Mouse (Mus musculus) mesoderm, embryonic 11.5 days (tissue): ENCODE measurements at regions not wholly inside any gene's neighbourhood (a gene's known extent, or its start where the extent isn't known, plus 50 kb on each side); places are given as distances from the start of the nearest gene placed in this dataset.

Experiments
- DNase-seq: peaks from one replicate; pipeline ENCODE4 v3.0.0-alpha.2; 2012; ENCODE audit warnings: low read depth, low spot score

DNA sequence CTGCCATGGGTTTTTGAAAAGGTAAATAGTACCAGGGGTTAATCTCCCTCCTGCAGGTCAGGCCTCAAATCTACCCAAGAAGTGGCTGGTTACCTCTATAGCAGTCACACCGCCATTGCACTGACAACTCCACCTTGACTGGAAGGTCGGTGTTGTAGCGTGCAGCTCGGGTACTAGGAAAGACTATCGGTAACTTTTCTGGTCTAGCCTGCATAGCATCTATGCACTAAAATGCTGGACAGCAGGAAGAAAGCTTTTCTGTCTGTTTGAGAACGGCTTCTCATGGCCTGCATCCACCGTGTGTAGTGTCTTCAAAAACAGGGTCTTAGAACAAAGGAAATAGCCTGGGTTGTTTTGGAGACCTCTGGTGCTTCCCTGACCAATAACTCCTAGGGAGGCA lies 88.8 kb downstream of the Bms1 start:
- no peak for DNase-seq

DNA sequence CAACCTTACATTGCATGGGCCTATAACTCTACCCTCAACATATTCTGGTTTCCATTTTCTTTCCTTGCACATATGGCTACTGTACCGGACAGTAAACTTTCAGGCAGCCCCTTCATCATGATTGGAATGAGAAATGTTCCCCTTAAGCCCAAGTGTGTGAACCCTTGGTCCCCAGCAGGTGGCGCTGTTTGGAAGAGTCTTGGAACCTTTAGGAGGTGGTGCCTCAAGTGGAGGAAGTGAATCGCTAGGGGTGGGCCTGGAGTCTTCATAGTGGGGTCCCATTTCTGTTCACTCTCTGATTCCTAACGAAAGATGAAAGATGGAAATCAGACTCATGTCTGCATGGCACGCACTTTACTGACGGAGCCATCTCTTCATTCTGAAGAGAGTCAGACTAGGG lies 91.8 kb downstream of the Bms1 start:
- peak; percentile 30 for DNase-seq

DNA sequence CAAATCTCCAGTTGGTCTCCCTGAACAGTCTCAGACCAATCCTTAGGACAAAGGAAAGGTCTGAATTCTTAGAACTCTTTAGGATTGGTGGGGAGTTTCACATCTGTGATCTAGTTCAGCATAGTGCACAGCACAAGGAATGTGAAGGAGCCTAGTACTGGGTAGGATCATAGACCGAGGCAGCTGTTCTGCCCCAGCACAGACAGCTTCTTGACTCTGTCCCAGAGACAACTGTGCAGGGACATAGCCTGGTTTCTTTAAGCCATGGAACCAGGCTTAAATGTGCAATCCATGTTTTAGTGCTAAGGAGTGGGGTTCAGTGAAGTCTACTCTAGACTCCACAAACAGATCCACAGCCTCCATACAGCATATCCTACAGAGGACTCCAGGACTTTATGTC lies 93.6 kb downstream of the Bms1 start:
- DNase-seq: no peak

DNA sequence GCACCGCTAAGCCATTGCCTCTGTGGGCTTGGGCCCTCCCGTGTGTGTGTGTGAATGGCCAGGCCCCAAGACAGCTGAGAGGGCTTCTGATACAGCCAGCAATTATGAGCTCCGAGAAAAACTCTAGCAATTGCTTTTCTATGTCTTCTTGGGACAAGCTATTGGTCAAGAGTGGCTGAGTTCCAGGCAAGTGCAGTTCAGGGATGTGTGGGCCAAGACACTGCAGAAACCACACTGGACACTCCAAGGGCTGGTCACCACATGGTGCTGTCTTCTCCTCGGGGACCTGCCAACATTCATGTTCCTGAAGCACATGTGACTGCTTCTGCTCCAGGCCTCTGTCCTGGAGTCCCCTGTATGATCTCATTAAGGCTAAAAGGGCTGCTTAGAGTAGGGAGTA lies 94.7 kb downstream of the Bms1 start:
- DNase-seq: no peak

DNA sequence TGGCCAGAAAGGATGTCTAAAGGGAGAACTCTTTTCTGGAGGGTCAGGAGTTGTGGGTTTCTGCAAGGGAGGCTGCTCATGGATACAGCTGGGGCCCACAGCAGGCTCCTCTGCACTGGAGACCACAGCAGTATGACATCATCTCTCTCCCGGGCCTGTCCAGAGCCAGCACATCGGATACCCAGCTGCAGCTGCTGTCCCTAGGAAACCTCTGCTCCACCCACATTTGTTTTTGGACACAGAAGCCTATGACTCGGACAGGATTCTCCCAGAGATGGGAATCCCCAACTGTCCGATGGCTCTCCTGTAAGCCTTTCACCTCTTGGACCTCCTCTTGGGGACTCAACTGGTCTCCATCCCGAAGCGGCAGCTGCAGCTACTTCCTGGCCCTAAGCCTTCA lies 96.2 kb downstream of the Bms1 start:
- DNase-seq: no peak

DNA sequence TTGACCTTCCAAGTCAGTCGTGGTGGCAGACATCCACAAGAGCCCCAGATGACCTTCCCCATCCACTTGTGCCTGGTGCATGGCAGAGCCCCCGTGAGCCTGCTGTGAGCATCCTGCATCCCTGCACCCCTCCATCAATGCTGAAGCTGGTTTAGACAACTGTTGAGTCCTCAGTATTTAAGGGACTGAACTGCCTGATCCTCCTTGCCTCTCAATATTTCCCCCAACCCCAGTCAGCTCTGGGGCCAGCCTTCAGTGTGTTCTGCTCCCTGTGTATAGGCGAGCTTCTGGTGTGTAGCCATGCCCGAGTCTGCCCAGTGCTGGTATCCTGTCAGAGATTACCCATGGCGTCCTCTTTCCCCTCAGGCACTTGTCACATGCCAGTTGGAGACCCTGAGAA lies 96.6 kb downstream of the Bms1 start:
- DNase-seq: no peak

DNA sequence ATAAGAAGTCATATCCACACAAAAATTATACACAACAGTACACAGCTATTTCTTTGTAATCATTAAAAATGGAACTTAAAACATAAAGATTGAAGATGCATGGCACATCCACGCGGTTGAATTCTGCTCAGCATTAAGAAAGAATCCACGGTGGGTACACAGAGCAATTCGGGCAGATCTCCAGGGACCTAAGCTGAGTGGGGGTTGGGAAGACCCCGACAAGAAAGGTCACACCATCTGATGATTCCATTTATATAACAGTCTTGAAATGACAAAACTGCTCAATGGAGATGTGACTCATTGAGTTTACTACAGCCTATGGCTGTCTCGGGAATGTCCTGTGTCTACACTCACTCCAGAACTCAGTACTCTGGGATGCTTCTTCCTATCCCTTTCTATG lies 97.2 kb downstream of the Bms1 start:
- no peak for DNase-seq

DNA sequence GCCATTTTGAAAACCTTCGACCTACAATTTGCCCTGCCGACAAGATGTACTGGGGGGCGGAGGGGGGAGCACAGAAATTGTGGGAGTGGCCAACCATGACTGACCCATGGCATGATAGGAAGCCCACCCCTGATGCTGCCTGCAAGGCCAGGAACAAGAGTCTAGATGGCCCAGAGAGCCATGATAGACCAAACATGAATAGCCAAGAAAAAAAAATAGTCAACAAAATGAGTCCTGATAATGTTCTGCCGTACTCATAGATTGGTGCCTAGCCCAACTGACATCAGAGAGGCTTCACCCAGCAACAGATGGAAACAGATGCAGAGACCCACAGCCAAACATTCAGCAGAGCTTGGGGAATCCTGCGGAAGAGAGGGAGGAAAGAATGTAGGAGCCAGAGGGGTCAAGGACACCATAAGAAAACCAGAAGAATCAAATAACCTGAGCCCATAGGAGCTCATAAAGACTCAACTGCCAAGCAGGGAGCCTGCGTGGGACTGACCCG lies 99.2 kb downstream of the Bms1 start:
- DNase-seq: no peak

DNA sequence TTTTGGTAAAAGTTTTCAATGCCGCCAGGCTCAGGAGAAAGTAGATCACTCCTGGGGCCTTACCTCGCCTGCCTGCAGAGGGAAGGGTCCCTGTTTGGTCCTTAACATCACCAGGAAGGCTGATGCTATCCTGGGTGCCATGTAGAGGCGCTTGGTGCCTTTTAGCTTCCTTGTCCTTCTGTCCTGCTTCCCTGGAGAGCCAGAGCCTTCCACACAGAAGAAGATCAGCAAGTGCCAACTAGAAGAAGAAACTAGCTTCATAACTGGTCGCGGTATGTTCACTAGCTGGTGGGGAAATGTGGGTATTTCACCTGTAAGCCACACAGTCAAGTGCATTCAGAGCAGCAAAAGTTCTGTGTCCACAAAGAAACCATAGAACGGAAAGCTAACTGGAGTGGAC lies 103.4 kb downstream of the Bms1 start:
- DNase-seq: no peak

DNA sequence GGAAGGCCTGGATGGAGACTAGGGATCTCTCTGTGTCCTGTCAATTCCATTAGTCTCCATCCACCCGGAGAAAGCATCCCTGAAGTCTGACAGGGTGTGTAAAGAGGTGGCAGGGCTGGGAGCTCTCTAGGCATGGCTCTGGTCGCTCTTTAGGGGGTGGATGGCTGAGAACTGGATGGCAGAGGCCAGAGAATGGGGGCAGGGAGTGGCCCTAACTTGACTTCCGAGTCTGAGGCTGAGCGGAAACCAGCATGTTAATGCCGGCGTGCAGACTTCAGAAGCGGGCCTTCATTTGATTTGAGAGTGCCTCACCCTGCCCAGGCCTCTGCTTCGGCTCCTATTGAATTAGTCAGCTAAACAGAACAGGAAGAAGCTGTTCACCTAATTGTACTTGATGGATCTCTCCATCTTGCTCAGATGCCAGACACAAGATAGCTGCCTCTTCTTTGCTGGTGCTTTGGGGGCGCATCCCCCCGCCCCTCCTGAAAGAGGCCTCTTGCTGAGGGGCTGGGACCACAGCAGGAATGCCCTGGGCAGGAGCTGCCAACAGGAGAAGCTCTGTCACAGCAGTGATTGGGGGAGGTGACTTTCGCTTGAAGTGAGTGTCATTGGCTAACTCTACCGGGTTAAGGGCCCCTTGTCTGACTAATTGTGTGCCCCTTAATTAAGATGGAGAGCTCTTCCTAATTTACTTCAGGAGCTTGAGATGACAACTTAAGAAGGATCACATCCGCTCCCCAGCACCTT lies 104.2 kb downstream of the Bms1 start:
- DNase-seq: no peak

DNA sequence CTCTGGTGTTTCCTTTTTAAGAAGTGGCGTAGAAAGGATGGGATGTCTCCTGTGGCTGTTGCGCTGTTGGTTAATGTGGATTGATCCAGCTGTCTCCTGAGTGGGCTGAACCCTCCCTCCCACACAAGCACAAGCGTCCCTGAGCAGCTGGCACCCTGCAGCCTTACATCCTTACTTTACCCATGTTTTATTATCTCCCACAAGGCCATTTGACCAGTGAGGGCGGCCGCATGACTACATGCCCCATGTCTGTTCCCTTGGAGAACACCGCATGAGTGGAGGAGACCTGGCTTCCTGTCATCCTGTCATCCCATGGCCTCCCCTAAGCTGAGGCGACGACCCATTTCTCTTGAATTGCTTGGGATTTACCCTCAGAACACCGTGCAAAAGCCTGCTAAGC lies 108.2 kb downstream of the Bms1 start:
- no peak for DNase-seq

DNA sequence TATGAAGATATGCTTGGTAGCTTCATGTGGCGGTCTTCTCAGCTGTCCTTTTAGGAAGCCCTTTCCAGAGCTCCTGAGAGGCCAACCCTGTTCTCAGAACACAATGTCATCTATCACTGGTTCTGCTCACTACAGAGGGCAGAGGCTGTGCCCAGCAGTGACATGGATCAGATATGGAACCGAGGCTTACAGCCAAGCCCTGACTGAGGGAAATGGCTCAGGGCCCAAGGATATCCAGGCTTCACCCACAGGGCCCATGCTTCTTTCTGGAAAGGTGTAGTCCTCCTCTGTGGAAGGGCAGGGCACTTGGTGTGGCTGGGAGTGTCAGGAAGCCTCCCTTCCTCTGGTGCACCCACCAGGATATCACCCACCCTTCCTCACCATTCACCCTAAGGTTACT lies 109.4 kb downstream of the Bms1 start:
- DNase-seq: no peak

DNA sequence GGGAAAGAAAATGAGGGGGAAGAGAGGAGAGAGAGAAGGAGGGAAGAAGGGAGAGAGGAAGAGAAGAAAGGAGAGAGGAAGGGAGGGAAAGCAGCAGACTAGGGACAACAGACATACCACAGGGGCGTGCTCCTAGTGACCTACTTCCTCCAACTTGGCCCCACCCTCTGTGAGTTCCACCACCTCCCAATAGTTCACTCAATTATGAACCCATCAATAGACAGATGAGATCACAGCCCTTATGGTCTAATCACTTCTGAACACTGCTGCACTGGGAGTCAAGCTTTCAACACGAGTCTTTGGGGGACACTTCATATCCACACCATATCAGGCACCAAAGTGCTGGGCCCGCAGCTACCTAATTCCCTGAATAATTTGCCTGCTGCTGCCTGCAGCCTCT lies 110.7 kb downstream of the Bms1 start:
- no peak for DNase-seq

DNA sequence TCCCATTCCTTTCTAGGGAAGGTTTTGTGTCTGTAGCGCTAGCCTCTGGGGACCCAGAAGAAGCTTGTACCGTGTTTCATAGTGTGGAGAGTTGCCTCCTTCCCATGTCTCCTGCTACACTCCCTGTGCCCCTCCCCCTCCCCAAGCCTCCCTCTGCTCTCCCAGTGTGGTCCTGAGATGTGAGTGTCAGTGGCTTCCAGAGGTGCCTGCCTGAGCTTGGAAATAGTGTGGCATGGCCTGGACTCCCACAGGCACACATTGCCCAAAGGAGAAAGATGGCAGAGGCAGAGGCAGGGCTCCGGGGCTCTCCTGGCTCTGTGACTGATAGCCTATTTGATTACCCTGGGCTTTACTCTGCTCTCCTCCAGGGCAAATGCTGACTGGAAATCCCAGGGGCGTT lies 110.0 kb upstream of the Ret start:
- DNase-seq: no peak

DNA sequence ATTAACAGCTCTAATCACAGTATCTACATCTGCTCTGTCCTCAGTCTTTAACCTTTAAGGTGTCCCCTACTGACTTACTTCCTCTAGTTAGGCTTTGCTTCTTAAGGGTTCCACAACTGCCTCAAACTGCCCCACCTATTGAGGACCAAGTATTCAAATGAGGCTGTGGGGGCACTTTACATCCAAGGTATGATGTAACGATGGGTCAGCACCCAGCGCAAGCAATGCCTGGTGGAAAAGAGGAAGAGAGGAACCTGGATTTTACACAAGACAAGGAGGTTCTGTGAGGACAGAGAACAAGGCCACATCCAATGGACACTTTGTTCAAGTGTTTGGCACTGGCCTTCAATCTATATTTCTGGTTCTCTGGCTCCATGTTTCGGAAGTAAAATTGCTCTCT lies 107.7 kb upstream of the Ret start:
- no peak for DNase-seq

DNA sequence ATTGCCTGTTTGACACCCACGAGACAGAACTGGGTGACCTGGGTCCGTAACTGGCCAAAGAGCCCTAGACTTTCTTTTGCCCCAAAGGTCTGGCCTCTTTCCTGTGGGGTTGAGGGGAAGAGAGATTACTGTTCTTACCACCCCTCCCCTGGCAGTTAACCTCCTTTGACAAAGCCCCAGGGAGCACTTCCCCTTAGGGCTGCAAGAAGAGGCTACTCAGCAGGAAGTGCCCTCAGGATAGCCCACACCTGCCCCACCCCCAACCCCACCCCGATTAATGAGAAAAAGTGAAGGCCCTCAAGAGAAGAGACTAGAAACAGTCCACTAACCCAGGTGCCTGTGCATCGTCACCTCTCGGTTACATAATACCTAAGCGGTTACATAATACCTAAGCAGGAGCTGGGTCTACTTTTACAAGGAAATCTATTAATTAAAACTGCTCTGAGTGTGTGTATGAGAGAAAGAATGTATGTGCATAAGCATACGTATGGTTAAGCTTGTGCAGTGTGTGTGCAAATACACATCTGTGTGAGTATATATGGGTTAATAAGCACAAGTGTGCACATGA lies 105.3 kb upstream of the Ret start:
- no peak for DNase-seq

DNA sequence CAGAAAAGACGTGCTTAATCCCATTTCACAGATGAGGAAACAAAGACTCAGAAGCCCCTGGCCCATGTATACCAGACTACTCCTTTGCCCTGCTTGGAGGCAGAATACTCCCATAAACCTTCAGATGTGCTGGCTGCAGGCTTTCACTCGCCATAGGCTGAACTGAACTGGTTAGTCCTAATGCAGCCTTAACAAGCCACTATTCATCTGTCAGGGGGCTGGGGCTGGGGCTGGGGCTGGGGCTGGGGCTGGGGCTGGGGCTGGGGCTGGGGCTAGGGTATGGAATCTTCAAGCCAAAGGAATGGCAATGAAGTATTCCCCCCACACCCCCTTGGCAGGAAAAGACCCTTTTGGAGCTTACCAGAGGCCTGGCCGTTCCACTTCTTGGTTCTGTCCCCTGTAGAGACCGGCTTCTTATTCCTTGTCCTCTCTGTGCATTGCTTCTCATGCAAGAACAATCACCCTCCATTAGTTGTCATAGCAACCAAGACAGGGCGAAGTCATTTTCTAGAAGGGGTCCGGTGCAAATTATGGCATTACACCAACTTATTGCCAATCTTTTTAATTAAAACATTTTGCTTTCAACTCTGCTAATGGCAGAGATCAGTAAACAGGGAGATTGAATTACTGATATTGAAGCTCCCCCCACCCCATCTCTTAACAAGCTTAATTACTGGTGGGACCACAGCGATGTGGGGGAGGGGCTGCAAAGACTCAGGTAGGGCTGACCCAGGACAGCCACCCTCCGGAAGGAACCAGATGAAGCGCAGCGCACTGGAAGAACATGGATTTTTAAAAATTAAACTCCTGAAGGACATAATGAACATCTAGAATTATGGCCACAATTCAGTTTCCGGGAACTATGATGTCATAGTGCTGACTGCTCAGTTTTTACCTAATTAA lies 104.6 kb upstream of the Ret start:
- DNase-seq: no peak

DNA sequence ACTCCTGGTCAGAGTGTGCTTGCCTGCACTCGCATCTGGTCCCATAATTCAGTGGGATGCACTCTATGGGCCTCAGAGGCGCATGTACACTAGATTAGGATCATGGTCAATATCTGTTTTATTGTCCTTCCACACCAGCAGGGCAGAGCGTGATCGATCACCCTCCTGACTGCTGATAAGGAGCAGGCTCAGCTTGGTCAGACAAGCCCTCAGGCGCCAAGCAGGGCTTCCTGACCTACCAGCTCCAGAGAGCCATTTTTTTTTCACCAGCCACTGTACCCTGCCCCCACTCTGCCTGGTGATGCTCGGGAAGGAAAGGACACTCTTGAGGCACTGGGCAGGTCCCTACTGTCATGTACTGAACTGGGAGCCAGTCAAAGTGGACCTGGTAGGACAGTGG lies 103.3 kb upstream of the Ret start:
- no peak for DNase-seq

DNA sequence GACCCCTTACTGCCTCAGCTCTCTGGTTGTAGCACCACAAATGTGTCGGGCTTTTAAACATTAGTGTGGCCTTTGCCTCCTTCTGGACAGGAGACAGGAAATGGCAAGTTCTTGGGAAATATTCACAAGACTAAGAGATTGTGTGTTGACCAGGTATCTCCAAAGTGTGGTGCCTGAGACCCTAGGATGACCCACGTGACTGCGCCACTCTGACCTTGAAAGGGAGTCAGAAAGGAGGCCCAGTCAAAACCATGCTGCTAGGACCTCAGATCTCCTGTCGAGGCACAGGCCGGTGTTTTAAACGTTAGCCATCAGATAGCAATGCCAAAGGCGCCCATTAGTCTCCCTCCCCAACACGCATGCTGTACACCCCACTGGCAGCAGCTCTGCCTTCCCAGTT lies 100.1 kb upstream of the Ret start:
- no peak for DNase-seq

DNA sequence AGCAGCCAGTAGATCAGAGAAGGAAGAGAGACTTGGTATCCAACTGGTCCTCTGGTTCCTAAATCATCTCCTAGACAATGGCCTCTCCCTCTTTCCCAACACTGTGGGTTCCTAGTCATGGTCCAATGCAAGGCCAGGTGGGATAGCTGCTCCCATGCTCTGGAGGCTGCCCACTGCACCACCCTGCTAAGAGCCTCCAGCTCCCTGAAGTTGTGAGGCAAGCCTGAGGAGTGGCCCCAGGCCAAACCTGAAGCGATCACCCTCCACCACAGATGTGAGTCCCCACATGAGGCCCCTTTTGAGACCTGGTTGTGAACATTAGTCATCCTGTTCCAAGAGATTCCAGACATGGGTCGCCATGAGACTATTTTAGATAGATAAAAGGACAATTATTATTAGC lies 96.5 kb upstream of the Ret start:
- DNase-seq: no peak

DNA sequence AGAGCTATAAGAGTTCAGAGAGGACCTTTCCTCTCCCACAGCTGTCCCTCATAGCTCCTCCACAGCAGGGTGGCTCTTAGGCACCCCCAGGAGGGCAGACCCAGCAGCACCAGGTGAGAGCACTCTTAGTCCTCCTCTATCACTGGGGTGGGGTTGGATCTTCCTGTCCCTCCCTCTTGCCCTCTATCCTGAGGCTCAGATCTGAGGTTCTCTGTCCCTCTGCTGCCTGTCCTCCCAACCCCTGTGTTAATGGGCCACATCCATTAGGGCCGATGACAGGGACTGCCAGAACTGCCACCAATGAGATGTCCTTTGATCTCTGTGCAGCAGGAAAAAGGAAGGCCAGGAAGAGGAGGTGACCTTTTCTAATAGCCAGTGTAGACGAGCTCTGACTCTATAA lies 95.4 kb upstream of the Ret start:
- DNase-seq: no peak

DNA sequence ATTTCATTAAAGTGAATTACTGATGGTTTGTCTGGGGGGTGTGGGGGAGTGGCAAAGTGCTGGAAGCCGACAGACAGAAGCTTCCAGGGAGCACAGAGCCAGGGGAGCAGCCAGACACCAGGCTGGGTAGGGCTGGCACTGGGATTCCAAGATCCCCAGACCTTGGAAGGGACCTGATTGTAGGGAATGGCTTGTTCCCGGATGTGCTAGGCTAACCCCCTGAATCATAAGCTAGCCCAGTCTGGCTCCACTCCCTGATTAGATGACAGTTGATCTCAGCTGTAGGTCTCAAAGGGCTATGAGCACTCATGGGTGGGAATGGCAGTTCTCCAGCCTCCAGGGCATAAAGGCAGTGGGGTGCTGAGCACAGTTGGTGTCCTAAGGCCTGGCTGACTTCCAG lies 94.8 kb upstream of the Ret start:
- DNase-seq: no peak

DNA sequence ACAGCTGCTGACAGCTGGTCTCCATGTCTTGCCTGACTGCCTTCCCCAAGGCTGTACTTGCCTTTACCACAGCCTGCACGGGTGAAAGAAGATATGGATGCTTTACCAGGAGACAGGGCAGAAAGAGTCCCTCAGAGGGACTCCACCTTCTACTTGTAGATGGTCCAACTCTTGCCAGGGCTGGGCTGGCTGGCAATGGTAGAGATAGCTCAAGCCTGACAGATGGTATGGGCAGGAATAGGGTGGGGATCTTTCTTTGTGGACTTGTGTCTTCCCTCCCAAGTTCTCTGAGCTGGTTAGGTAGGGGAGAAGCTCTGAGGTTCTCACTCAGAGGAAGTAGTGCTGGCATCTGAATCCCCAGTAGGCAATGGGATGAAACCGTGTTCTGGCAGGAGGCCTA lies 93.9 kb upstream of the Ret start:
- DNase-seq: no peak
